Mouse (Mus musculus) cerebellum, adult 2 months (tissue): ENCODE measurements at regions not wholly inside any gene's neighbourhood (a gene's known extent, or its start where the extent isn't known, plus 50 kb on each side); places are given as distances from the start of the nearest gene placed in this dataset.

Experiments used
- CTCF ChIP-seq: fragments of 200-500 bp; IDR thresholded peaks from 2 replicates; pipeline ENCODE4 v1.5.1; 2011; ENCODE audit warnings: low read depth, mild to moderate bottlenecking, control low read depth, low read length, moderate library complexity, borderline replicate concordance; ENCODE audit not compliant: insufficient read depth
- POLR2A ChIP-seq: fragments of 200-500 bp; IDR thresholded peaks from 2 replicates; pipeline ENCODE4 v1.6.1; 2011; ENCODE audit warnings: low read length, control low read depth, borderline replicate concordance; ENCODE audit not compliant: insufficient read depth

GRCm38 (mm10) chr10:21783478-21783877 is 98.5 kb upstream of the Sgk1 start:
- TF ChIP-seq CTCF (no peak), POLR2A (no peak)
